ENCODE assay signal across 26 mouse cellular contexts in the genomic region with DNA sequence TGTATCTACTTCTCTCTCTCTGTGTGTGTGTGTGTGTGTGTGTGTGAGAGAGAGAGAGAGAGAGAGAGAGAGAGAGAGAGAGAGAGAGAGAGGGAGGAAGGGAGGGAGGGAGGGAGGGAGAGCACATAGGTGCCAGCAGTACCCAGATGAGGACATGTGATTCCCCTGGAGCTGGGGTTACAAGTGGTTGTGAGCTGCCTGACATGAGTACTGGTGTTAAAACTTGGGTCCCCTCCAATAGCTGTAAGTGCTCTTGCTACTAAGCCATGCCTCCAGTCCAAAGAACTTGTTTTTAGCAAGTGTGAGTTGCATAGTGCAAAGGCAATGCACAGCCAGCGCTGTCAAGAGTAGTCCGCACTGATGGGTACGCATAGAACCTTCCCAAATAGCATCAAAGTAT.
"Had no signal": no experiment of that assay in that cellular context is flagged by ENCODE, and none has a peak within 500 bp of the region (broad histone marks: within the 10 kb centered on the region; RNA-seq: fewer than 3 reads in every experiment).

No protein-coding gene starts in this region.

- H3K9me3 ChIP-seq: heart, embryonic 13.5 days; hindbrain, embryonic 10.5 days; hindbrain, embryonic 12.5 days; limb, embryonic 10.5 days; limb, embryonic 12.5 days; liver, embryonic 13.5 days; liver, embryonic 15.5 days had no signal

- H3K4me3 ChIP-seq: gastrocnemius, adult 2 months; heart, embryonic 13.5 days; hindbrain, embryonic 10.5 days; hindbrain, embryonic 12.5 days; layer of hippocampus, adult 2 months; left cerebral cortex, adult 2 months; limb, embryonic 10.5 days; limb, embryonic 12.5 days; liver, embryonic 13.5 days; liver, embryonic 15.5 days had no signal

- H3K9ac ChIP-seq: heart, embryonic 13.5 days; hindbrain, embryonic 12.5 days; hindbrain, embryonic 14.5 days; limb, embryonic 12.5 days; liver, embryonic 13.5 days; liver, embryonic 15.5 days had no signal

- H3K27ac ChIP-seq: gastrocnemius, adult 2 months; heart, embryonic 13.5 days; hindbrain, embryonic 10.5 days; hindbrain, embryonic 12.5 days; hindbrain, embryonic 14.5 days; layer of hippocampus, adult 2 months; left cerebral cortex, adult 2 months; limb, embryonic 10.5 days; limb, embryonic 12.5 days; liver, embryonic 13.5 days; liver, embryonic 15.5 days had no signal

- H3K4me1 ChIP-seq: hindbrain, embryonic 12.5 days; limb, embryonic 12.5 days had no signal

- DNase-seq: gastrocnemius, adult 2 months; gastrocnemius, postnatal 10 days; gastrocnemius, postnatal 25 days; heart, adult 18-20 months; heart, postnatal 4 days; kidney, adult 18-20 months; kidney, adult 8-10 months; kidney, postnatal 10 days; kidney, postnatal 25 days; kidney, postnatal 4 days; liver; liver, embryonic 13.5 days had no signal

- H3K27me3 ChIP-seq: heart, embryonic 13.5 days; hindbrain, embryonic 12.5 days; limb, embryonic 12.5 days; liver, embryonic 13.5 days; liver, embryonic 15.5 days had no signal

- H3K36me3 ChIP-seq: heart, embryonic 13.5 days; hindbrain, embryonic 10.5 days; hindbrain, embryonic 12.5 days; limb, embryonic 10.5 days; limb, embryonic 12.5 days; liver, embryonic 13.5 days; liver, embryonic 15.5 days had no signal

- ATAC-seq: hindbrain, embryonic 16.5 days; inflammation-experienced regulatory T-cells, adult 6 months; intestine, postnatal 0 days had no signal

- H3K4me2 ChIP-seq: heart, embryonic 11.5 days; heart, embryonic 13.5 days; hindbrain, embryonic 12.5 days; hindbrain, embryonic 14.5 days; limb, embryonic 12.5 days; liver, embryonic 11.5 days; liver, embryonic 13.5 days; liver, embryonic 15.5 days had no signal
